Comparison of ENCODE assay signal across 8 mouse cellular contexts in the genomic region with DNA sequence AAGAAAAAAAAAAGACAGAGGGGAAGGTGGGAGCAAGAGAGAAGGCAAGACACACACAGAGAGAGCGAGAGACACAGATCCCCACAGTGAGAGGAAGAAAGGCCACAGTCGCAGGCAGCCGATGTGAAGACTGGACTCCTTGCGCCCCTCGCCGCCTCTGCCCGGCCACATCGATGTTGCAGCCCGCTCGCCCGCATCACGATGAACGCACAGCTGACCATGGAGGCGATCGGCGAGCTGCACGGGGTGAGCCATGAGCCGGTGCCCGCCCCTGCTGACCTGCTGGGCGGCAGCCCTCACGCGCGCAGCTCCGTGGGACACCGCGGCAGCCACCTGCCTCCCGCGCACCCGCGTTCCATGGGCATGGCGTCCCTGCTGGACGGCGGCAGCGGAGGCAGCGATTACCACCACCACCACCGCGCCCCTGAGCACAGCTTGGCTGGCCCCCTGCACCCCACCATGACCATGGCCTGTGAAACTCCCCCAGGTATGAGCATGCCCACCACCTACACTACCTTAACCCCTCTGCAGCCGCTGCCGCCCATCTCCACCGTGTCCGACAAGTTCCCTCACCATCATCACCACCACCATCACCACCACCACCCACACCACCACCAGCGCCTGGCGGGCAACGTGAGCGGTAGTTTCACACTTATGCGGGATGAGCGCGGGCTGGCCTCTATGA. TPM values are rescaled to one million over a fixed set of nuclear protein-coding genes. Genes with fewer than 3 reads are reported as not detected.
DNase-seq lines count a peak whose midpoint lies in the region; ATAC-seq and TF ChIP-seq lines count a peak whose summit lies in the region.

No protein-coding gene starts in this region.

- H3K4me1 ChIP-seq in erythroblast, embryonic 14.5 days (ENCODE audit: control insufficient read depth), result peaks cover 3% of the 10 kb centered on the region; the same call in 1 of the 2 replicates
- peaks cover 31% of the 10 kb centered on the region for H3K4me1 ChIP-seq in testis, adult 2 months (ENCODE audit: control insufficient read depth, insufficient read depth, low read length)
- peaks cover 5% of the 10 kb centered on the region; the same call in 1 of the 2 replicates for H3K4me1 ChIP-seq in liver, embryonic 12.5 days

- no peak for DNase-seq in testis, postnatal 10 days (ENCODE audit: low spot score)
- DNase-seq in yolk sac, embryonic 10.5 days (ENCODE audit: low spot score), result no peak
- no peak for DNase-seq in left cerebral cortex, postnatal 4 days

- peaks cover 98% of the 10 kb centered on the region for H3K27me3 ChIP-seq in erythroblast, embryonic 14.5 days (ENCODE audit: control insufficient read depth)
- H3K27me3 ChIP-seq in testis, adult 2 months (ENCODE audit: control insufficient read depth, insufficient read depth, low read length), result no peaks in the 10 kb centered on the region; the same call in 1 of the 2 replicates
- peaks cover 100% of the 10 kb centered on the region for H3K27me3 ChIP-seq in liver, embryonic 12.5 days (replicated peaks)

- no peak for TF ChIP-seq CTCF in testis, adult 2 months (IDR thresholded peaks at IDR 0.05; ENCODE audit: control insufficient read depth, insufficient read depth, insufficient replicate concordance, low read depth, low read length)

- TF ChIP-seq POLR2A in testis, adult 2 months (IDR thresholded peaks at IDR 0.05; ENCODE audit: control insufficient read depth, low read depth, low read length), result no peak

- intact Hi-C loops in left cerebral cortex, postnatal 4 days (cut with DNase I), result loop anchor here (10.0 kb wide), 2 partner anchors 327 to 577 kb away; no protein-coding TSS in a partner anchor

- H3K36me3 ChIP-seq in erythroblast, embryonic 14.5 days (ENCODE audit: control insufficient read depth), result no peaks in the 10 kb centered on the region
- H3K36me3 ChIP-seq in testis, adult 2 months (ENCODE audit: control insufficient read depth, insufficient read depth, low read length), result no peaks in the 10 kb centered on the region
- no peaks in the 10 kb centered on the region for H3K36me3 ChIP-seq in liver, embryonic 12.5 days

- H3K9ac ChIP-seq in liver, embryonic 12.5 days, result peak overlapping the region; percentile 48

- H3K4me2 ChIP-seq in liver, embryonic 12.5 days, result peak overlapping the region; percentile 68

- ATAC-seq in erythroblast, adult 5-6 weeks (replicated peaks; ENCODE audit: low FRiP score, poor library complexity, severe bottlenecking), result no peak
- ATAC-seq in liver, embryonic 12.5 days, result no peak
- no peak for ATAC-seq in inflammation-experienced regulatory T-cells, adult 6 months

- H3K9me3 ChIP-seq in erythroblast, embryonic 14.5 days (ENCODE audit: control insufficient read depth, low read length), result no peaks in the 10 kb centered on the region
- H3K9me3 ChIP-seq in liver, embryonic 12.5 days (replicated peaks), result no peaks in the 10 kb centered on the region

- H3K4me3 ChIP-seq in erythroblast, embryonic 14.5 days (replicated peaks), result peak overlapping the region; percentile 60
- peak overlapping the region; percentile 80 for H3K4me3 ChIP-seq in testis, adult 2 months (ENCODE audit: control insufficient read depth, low read depth, low read length)
- peak overlapping the region; percentile 48 for H3K4me3 ChIP-seq in liver, embryonic 12.5 days

- no peak overlapping the region for H3K27ac ChIP-seq in testis, adult 2 months (ENCODE audit: control insufficient read depth, insufficient read depth, low read depth, low read length)
- 0 out of 2 replicates have a peak overlapping the region, but pooled peaks have one; percentile 36 for H3K27ac ChIP-seq in liver, embryonic 12.5 days

- WGBS in liver, embryonic 12.5 days (ENCODE audit: insufficient replicate concordance), result 4% methylated on average over 46 of the region's 48 CpGs

RNA-seq across cellular contexts. Expression of a gene that starts 0.5 kb away (rescaled TPM):
- polyA plus RNA-seq in erythroblast, embryonic 14.5 days (2012), result 0.01 TPM in 1 of 2 replicates, not detected in the other
- not detected in 2 replicates for total RNA-seq in erythroblast, adult 5-6 weeks (2015; ENCODE audit: low replicate concordance)
- total RNA-seq in erythroblast, adult 5-6 weeks (2017; ENCODE audit: low replicate concordance), result not detected in 2 replicates
- polyA plus RNA-seq in testis, adult 2 months (2012; rRNA removed), result 0.12 and 0.18 TPM in 2 replicates
- polyA plus RNA-seq in liver, embryonic 12.5 days (2016; fragmentation: Nextera tagmentation; extraction: Ambion mirVana), result 2.1 and 2.6 TPM in 2 replicates
- under 1 TPM in 1 of 2 experiments, not detected in 1; 0.16 TPM for total RNA-seq in left cerebral cortex, postnatal 4 days (2021)
- not detected for polyA plus RNA-seq in inflammation-experienced regulatory T-cells, adult 6 months (2017; shearing (Covaris generic))
